Mouse (Mus musculus) heart, postnatal 14 days (tissue): Measurements from ENCODE around the gene Mia. TPM values are rescaled to one million over a fixed set of nuclear protein-coding genes. Genes with fewer than 3 reads are reported as not detected.

Source experiments
- DNase-seq, 2 experiments: peaks; one replicate each; pipeline ENCODE4 v3.0.0; 2021 to 2022
- intact Hi-C: fragments of 180-260 bp; cut with DNase I; formaldehyde crosslinking; loops from one replicate; pipeline ENCODE4 v1.15.1; 2025
- long read RNA-seq, 2 experiments: library from polyadenylated mRNA; stranded (forward); transcript quantifications; one replicate each; pipeline ENCODE4 v2.0.0; 2021
- total RNA-seq, 2 experiments: library from RNA; stranded (reverse); gene quantifications; 2 replicates each; pipeline ENCODE4 v1.2.3; 2021

The Mia gene
- total RNA-seq: not detected
- long read RNA-seq, experiment 1: 0 reads
- long read RNA-seq, experiment 2: 0 reads

DNA sequence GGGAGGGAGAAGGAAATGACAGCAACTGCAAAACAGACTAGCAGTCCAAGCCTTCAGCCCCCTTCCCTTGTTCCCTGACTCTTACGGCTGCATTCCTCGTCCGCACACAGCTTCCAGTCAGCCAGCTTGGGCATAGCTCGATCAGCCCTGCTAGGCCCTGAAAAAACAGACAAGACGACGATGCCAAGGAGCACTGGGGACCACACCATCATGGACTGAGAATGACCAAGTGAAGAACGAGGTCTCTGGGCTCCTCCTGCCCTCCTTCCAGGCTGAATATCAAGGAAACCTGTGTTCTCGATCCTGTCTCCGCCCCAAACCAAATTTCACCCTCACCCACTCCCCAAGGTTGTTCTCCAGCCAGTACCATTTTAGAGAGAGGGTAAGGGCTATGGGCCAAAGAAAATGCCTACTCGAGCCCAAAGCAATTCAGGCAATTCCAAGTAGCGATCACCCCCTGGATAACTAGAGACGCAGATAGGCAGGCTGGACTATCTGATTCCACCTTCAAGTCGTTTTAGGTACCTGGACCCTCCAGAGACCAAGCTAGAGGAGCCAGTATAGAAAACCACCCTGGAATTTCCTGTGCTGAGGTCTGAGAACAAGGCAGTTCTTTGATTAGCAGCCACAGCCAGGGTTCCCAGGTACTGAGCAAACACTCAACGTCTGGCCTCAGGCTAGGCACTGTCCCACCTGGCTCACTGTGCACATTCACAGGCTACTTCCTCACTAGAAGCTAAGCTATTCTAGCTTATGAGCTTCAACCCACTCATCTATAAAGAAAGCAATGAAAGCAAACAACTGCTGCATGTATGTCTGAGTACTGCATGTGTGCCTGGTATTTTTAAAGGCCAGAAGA is at the start of gene Mia, which contains the start of gene Gm21983:
TSS of gene Mia (minus strand) at position 321 of the 859 bp plus-strand sequence.
TSS of gene Gm21983 (minus strand) at position 250 of the 859 bp plus-strand sequence.
- intact Hi-C loops: no loop called here
- no peak for DNase-seq

DNA sequence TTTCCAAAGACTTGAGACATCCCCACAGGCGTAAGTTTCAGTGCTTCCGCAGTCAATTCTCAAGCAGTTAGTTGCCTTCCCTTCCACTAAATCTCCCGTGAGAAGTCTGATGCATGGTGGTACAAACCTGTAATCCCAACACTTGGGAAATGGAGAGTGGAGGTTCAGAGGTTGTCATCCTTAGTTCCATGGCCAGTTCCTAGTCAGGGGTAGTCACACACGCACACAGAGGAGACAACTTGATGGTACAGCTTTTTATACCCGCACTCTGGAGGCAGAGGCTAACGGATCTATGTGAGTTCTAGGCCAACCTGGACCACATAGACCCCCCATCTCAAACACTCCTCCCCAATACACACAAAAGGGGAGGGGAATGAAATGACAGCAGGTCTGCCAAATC is 47.9 kb upstream of the Mia start:
- DNase-seq: no peak
- intact Hi-C loops: no loop called here

DNA sequence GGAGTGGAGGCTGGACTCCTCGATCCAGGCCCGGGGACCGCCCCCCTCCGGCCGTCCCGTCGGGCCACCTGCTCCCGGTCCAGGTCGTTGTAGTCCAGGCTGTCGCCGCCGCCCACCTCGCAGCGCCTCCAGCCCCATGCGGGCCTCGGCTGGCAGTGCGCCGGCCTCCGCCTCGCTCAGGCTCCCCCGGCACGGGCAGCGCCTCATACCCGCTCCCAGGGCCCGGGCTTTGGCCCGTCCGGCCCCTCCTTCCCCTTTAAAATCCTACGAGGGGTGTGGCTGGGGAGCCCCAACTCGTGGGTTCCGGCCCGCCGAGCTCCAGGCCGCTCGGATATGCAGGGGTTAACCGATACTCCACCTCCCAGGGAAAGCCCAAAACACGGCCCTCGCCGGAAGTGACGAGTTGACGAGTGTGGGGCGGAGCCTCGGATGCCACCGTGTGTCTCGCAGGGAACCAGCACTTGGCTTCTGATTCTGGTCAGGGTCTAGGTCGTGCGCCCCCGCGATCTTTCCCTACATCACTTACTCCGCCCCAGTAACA is 47.4 kb upstream of the Mia start, which contains the start of gene Itpkc:
TSS of gene Itpkc (minus strand) at position 381 of the 541 bp plus-strand sequence.
- peak; percentile 88 to 91 for DNase-seq
- intact Hi-C loops: no loop called here

DNA sequence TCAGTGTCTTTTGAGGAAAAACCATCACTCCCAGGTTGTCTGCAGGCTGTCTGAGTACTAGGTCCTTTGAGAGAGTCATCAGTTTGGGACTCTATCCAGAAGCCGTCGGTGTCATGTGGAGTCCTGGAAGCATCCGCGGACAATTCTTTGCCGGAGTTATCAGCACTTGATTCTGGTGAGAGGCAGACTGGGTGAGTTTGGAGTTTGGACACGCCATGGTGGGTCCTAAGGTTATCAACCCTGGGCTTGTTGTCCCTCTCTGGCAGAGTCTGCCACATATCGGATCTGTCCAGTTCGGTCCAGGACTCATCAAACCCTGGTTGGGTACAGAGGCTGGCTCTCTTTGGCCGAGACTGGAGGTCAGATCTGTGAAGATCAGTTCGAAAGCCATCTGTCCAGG is 46.7 kb upstream of the Mia start:
- intact Hi-C loops: no loop called here
- DNase-seq: peak in 1 of 2 experiments; percentile 17

DNA sequence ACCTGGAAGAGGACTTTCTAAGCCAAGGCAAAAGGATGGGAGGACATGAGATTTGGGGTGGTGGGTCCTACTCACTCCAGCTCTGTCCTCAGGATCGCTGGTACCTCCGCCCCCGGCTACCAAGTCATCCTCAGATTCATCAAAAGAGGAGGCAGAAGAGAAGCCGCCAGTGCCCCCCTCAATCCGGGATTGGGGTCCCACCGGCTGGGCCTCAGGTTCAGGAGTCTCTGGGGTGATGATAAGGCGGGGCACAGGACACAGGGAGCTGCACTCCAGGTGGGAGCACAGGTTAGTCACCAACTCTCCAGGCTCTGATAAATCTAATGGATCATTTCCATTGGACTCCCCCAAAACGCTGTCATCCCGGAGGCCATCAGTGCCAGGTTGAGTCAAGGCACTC is 46.3 kb upstream of the Mia start:
- intact Hi-C loops: no loop called here
- DNase-seq: no peak

DNA sequence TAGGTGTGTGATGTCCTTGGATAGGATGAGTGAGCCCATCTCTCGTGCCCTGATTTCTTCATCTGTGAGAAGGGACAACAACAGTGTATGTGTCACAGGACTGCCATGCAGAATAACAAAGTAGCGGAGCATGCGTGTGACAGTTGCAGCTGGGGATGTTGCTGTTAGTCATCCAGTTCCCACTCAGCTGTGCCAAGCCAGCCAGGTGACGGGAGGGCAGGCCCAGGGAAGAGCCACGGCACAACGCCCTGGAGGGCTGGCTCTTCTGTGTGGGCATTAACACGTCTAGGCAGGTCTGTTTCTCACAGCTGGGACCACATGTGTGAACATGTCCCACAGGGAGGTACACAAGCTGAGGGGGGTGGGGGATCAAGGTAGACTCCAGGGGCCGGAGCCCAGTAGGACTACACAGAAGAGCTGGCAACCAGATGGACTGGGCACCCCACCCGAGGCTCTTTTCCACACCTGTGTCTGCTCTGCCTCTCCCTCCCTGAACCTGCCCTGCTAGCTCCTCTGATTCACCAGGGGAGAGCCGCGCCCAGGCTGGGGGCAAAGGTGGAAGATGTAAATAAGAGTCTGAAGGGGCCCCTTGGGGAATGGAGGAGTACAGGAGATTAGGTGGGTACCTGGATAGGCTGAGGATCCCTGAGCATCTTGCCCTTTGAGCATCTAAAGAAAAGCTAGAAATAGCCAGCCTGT is 44.1 kb upstream of the Mia start:
- DNase-seq: peak; percentile 32 to 40
- intact Hi-C loops: no loop called here

DNA sequence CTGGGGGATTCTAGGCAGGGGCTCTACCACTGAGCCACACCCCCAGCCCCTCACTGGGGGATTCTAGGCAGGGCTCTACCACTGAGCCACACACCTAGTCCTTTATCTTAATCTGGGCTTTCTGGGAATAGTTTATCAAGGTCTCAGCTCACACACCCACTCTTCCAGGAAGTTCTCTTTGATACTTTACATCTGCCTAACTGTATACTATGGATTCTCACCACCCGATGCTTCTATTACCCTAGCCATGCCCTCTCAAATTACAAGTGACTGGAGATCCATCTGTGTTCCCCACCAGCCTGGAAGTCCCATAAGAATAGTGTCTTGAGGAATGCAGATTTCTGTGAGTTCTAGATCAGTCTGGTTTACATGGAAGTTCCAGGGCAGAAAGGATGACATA is 41.6 kb upstream of the Mia start:
- no peak for DNase-seq
- intact Hi-C loops: no loop called here

DNA sequence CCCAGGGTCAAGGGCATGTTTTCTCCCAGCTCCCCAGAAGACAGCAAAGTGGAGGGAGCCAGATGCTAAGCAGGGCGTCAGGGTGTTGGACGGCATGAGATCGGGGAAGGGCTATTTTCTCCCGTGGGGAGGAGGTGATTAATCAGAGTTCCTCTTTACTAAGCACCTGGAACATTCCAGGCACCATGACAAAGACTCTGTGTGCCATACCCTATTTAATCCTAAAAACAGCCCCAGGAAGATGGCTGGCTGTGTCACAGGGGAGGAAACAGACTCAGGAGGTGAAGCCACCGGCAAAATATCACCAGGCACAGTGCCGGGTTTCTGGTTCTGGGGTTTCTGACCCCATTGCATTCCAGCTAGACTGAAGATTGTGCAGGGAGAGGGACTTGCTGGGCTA is 41.0 kb upstream of the Mia start:
- DNase-seq: no peak
- intact Hi-C loops: no loop called here

DNA sequence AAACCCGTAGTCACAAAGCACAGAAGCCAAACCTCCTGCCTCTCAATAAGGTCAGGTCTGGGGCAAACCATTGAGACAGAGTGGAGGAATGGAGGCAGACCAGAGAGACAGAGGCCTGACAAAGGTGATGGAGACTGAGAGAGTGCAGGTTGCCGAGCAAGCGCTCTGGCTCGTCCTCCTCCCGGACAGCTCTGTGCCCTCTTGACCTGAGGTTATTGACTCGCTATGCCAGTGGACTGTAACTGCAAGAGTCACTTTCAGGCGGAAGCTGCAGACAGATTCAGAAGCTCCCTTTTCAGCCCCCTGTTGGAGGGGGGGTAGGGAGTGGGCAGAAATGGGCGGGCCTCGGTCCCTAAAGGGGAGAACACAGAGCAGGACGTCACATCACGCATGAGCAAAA is 39.0 kb upstream of the Mia start:
- intact Hi-C loops: no loop called here
- no peak for DNase-seq

DNA sequence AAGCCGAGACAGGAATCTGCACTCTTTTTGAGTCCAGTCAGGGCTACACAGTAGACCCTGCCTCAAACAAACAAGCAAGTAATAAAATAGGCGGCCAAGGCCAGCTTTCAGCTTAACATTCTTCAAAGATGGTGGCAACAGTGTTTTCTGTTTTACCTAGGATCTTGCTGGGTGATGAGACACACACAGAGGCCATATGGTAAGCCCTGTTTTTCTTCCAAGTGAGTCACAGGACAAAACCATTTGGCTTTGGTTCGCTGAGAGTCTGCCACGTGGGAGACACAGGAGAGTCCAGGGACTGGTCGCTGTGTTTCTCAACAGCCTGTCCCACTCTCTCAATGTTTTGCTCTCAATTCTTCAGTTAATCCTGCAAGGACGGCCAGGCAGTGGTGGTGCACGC is 37.6 kb upstream of the Mia start:
- intact Hi-C loops: no loop called here
- no peak for DNase-seq

DNA sequence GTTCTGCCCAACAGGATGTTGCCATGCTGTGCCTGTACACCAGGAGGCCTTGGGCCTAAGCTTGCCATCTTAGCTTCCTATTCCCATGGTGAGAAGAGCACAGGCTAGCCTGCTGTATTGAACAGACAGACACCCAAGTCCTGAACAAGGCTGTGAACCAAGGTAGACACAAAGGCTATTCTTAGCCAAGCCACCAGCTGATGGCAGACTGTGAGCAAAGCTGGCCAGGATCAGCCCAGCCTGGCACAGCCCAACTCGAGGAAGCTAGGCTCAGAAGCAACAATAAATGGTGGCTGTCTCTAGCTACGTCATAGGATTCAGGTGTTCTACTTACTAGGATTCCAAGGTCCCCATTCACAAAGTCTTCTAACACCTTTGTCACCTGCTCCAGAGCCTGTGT is 31.7 kb upstream of the Mia start:
- no peak for DNase-seq
- intact Hi-C loops: no loop called here

DNA sequence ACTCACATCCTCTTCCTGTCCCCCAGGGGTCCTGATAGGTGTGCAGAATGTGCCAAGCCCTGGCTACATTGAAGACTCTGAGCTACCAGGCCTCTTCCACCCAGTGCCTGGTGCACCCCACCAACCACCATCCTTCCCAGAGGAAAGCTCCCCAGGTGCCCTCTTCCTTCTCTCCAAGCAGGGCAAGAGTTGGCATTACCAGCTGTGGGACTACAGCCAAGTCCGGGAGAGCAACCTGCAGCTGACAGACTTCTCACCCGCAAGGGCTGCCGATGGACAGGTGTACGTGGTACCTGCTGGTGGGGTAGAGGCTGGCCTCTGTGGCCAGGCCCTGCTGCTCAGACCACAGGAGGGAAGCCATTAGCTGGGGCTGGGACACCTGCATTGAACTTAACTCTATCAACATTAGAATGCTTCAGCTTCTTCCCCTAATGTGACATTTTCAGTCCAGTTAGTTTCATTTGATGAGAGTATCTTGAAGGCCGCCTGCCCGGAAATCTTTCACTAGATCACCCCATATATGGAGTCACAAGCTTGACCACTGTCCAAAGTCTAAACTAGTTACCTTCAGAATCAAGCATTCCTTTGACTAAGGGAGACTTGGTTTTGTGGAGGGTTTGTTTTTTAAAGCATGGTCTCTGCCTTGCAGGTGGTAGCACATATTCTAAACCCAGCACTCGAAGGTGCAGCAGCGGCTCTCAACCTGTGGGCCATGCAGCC is 22.9 kb upstream of the Mia start:
- intact Hi-C loops: no loop called here
- no peak for DNase-seq

DNA sequence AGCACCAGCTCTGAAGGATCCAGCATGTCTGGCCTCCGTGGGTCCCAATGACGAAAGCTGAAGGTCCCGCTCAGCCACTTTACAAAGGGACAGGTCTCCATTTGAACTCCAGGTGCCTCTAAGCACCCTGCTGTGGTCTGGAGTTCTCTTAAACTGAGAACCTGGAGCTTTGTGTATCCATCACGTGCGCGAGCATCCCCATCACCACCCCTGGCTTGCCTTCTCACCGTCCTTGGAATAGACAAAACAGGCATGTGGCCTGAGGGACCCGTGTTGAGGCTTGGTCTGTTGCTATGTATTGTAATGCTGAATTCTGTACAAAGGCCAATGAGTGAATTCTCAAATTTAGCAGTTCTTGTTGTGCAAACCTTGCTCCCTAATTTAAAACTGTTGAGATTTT is 17.8 kb upstream of the Mia start:
- intact Hi-C loops: loop anchor here (5.0 kb wide), 1 partner anchor 36 kb away; no protein-coding TSS in a partner anchor
- DNase-seq: no peak

DNA sequence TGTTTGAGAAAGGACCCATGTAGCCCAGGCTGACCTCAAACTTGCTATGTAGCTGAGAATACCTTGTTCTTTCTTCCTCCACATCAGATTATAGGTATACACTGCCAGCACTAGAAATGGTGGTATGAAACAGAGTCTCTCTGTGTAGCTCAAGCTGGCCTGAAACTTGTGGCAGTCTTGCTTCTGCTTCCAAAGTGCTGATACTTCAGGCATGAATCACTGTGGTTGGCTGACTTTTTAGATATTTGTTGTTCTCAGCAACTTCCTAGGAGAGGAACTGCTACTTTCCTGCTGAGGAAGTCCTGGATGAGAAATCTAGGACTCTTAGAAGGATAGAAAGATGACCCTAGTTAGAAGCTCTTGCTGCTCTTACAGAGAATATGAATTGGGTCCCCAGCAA is 17.4 kb upstream of the Mia start:
- intact Hi-C loops: loop anchor here (5.0 kb wide), 1 partner anchor 36 kb away; no protein-coding TSS in a partner anchor

DNA sequence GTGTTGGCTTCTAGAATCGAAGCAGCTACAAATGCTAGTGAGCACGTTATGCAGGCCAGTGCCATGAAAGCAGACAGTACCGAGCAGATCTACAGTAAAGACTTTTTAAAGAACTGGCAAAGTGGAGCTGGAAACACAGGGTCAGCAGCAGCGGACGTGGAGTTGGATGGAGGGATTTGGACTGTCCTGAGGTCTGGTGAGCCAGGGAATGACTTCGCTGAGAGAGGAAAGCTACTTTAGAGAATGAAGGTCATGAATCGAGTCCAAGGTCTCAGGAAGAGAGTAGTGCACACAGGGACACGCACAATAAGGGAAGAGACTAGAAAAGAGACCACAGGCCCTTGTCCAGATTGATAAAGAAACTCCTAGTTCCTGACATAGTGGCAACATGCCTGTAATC is 16.7 kb upstream of the Mia start:
- DNase-seq: no peak
- intact Hi-C loops: loop anchor here (5.0 kb wide), 1 partner anchor 35 kb away; no protein-coding TSS in a partner anchor

More for the DNA sequence above, 17.4 kb upstream of the Mia start:
- DNase-seq: no peak

DNA sequence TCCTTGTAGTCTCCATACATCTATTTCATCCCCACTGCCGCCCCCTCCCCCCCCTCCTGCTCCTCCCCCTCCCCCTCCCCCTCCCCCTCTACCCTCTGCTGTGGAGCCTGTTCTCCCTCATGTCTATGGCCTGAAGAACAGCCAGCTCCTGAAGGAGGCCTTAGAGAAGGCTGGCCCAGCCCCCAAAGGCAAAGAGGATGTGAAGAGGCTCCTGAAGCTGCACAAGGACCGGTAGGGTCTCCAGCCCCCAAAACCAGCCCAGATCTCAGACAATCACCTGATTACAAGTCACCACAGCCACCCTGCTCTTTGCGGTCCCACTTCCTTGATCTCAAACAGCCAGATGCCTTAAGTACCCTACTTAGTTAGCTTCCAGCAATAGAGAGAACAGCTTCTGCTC is 16.2 kb upstream of the Mia start:
- no peak for DNase-seq
- intact Hi-C loops: loop anchor here (5.0 kb wide), 1 partner anchor 35 kb away; no protein-coding TSS in a partner anchor

DNA sequence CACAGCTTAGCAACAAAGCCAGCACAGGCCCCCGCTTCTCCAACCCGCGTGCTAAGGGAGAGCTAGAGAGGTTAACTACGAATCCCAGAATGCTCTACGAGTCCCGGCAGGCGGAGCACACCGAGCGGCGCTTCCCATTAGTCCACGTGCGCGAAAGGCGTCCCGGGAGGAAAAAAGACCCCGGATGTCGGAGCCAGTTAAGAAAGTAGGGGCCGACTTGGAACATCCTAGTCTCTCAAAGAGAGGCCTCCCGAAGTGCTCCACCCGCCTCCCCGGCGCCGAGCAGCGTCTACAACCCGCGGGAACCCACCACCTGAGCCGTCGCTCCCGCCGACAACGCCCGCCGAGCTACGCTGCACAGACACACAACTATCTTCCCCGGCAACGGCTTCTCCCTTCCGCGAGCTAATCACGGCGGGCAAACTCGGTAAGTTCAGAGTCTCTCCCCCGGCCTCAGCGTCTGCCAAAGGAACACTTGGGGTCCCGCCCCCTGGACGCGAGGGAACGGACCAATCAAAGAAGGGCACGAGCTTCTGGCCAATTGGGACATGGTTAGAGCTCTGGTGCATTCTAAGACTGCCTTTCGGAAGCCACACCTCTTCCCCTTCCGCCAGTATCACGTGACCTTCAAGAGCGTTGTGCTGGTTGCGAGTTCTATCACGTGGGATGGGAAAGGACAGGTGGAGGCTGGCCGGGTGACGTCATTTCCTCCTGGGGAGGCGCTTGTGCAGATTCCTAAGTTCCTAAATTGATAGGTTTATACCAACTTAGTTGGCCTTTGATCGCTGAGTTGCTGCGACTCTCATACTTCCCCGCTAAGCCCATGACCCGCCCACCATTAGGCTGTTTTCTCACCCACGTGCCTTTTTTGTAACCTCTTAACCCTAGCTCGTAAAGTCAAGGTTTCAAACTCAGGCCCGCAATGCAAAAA is 15.0 kb upstream of the Mia start, which contains the start of the genes BC024978 and Snrpa:
TSS of gene BC024978 (plus strand) at position 101 of the 931 bp plus-strand sequence.
TSS of gene Snrpa (minus strand) at position 591 of the 931 bp plus-strand sequence.
- intact Hi-C loops: loop anchor here (5.0 kb wide), 1 partner anchor 34 kb away; no protein-coding TSS in a partner anchor
- peak; percentile 92 for DNase-seq

DNA sequence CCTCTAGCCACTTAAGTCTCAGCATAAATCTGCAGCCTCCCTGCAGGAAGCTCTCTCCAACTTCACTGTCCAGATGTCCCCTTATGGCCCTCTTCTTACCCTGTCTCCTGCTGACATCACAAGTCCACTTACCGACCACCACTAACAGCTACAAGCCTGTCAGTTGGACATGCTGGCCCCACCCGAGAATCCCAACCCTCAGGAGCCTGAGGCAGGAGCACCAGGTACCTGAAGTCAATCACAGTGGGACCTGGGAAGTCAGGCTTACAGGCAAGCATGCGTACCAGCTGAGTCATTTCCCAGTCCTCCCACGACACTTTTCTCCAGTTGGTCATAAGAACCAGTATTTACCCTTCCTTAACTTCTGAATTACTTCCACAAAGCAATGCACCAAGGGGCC is 12.8 kb upstream of the Mia start:
- intact Hi-C loops: no loop called here
- no peak for DNase-seq

DNA sequence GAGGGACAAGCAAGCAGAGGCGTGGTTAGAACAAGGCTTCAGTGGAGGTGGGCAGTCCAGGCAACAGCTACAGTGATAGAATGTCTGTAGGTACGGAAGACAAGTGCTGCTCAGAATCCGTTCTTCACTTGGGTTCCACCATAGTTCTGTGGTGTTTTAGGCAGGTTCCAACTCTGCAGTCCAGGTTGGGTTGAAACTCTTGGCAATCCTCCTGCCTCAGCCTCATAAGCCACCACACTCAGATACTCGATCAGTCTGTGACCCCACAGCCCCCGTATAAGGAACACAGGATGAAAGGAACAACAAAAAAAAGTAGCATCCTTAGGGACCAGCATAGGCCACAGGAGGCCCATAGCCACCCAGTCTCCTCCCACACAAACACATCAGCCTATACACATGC is 11.5 kb upstream of the Mia start:
- intact Hi-C loops: no loop called here

More for the DNA sequence above, 11.5 kb upstream of the Mia start:
- DNase-seq: no peak
